Mouse (Mus musculus) retina, postnatal 1 day (tissue): Measurements from ENCODE around the gene AY761184.
"Not testable (repeated sequence)": the region's sequence is repeated elsewhere in the genome, so short reads cannot be mapped to it uniquely, and the experiment has no call there.

ENCODE experiments used
- DNase-seq: peaks from one replicate; pipeline ENCODE4 v3.0.0-alpha.2; 2012

The AY761184 gene

DNA sequence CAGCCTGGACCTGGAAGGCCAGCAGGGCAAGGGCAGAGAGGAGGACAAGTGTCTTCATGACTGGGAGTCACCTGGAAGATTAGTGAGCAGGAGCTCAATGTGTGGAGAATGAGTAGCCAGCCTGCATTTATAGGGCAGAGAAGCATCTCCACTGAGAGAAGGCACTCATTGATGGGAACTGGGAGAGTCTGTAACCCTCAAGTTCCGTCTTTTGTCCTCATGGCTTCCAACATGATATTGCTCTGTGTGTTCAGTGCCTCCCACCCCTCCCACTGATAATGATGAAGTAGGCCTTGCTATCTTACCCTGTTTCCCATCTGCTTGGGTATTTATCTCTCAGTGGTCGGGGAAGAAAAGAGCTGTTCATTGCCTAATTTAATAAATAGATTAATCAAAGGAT, at the start of gene AY761184:
AY761184 (minus strand) TSS at position 101 of the 400 bp plus-strand sequence.
- DNase-seq = not testable (repeated sequence)

DNA sequence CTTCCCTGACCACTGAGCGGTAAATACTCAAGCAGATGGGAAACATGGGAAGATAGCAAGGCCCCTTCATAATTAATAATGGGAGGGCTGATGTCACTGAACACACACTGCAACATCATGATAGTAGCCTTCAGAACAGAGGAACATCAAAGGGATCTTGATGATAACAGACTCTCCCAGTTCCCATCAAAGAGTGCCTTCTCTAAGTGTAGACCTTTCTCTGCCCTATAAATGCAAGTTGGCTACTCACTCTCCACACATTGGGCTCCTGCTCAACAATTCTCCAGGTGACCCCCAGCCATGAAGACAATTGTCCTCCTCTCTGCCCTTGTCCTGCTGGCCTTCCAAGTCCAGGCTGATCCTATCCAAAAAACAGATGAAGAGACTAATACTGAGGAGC, 37.9 kb downstream of the AY761184 start, which contains the start of gene Defa34:
Defa34 (plus strand) TSS at position 301 of the 400 bp plus-strand sequence.
- DNase-seq = not testable (repeated sequence)

DNA sequence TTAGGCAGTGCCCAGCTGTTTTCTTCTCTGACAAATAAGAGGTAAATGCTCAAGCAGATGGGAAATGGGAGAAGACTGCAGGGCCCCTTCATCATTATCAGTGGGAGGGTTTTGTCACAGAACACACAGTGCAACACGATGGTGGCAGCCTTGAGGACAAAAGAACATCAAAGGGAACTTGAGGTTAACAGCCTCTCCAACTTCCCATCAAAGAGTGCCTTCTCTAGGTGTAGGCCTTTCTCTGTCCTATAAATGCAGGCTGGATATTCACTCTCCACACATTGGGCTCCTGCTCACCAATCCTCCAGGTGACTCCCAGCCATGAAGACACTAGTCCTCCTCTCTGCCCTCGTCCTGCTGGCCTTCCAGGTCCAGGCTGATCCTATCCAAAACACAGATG, 48.0 kb downstream of the AY761184 start, which contains the start of gene Defa17:
Defa17 (plus strand) TSS at position 301 of the 400 bp plus-strand sequence.
- not testable (repeated sequence) for DNase-seq
